Mouse (Mus musculus): ENCODE data around the gene Dthd1. TPM values are rescaled to one million over a fixed set of nuclear protein-coding genes. Genes with fewer than 3 reads are reported as not detected.

The Dthd1 gene
- polyA plus RNA-seq, 1 experiment, result not detected

DNA sequence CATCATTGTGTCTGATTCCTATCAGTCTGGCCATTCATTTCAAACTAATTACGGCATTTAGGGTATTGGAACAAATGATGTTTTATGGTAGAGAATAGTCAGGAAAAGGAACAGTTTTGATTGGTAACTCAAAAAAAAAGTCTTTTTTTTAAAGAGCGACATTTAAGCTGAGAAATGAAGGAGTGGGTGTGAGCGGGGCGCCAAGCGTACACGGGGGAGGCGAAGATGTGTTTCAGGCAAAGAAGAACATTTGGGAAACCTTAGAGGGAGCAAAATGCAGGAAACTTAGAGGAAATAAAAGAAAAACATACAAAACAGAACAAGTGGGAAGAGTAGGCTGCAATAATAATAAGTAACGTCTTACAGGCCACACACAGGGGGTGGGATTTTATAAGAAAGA is 35.8 kb upstream of the Dthd1 start:
- H3K79me3 ChIP-seq (ENCODE audit: low read depth), result no peaks in the 10 kb centered on the region
- no peaks in the 10 kb centered on the region for H3K27me3 ChIP-seq (ENCODE audit: control insufficient read depth, insufficient read depth, insufficient read length)
- TF ChIP-seq MAX (IDR thresholded peaks at IDR 0.05) (no peak), USF1 (IDR thresholded peaks at IDR 0.05; ENCODE audit: low read depth) (no peak), MYOG (IDR thresholded peaks at IDR 0.05; ENCODE audit: control insufficient read depth, extremely low read depth, insufficient read length) (no peak), MYOD1 (IDR thresholded peaks at IDR 0.05; ENCODE audit: control insufficient read depth, insufficient read length, low read depth) (no peak), CEBPB (IDR thresholded peaks at IDR 0.05; ENCODE audit: low read depth) (no peak), CTCF (IDR thresholded peaks at IDR 0.05; ENCODE audit: control insufficient read depth, insufficient read depth, insufficient read length) (no peak), FOSL1 (IDR thresholded peaks at IDR 0.05; ENCODE audit: insufficient read depth, low read length, poor library complexity, severe bottlenecking) (no peak)
- no peaks in the 10 kb centered on the region for H3K36me3 ChIP-seq (ENCODE audit: control insufficient read depth, insufficient read depth)
- no peak overlapping the region for H3ac ChIP-seq (ENCODE audit: control insufficient read depth, insufficient read length, low read depth)
- H3K79me2 ChIP-seq (ENCODE audit: control insufficient read depth, insufficient read depth), result no peaks in the 10 kb centered on the region
- no peak overlapping the region for H3K4me3 ChIP-seq (ENCODE audit: insufficient read depth, poor library complexity, severe bottlenecking)

DNA sequence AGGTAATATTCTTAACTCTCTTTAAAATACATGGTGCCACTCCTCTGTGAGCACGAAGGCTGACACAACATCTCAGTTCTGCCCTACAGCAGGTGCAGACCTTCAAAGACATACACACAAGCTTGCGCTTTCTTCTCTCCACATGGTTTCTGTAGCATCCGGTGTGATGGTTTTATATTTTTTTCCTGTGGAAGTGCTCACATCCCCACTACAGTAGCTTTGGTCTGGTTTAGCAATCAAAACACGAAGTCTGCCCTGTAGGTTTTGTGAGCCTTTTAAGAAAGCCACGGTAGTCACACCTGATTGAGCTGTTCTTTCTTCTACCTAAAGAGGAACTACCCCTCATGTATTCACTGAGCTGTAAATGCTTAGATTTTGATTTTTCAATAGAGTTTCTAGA is 34.9 kb upstream of the Dthd1 start:
- Histone ChIP-seq H3K79me3 (ENCODE audit: low read depth) (no peaks in the 10 kb centered on the region), H3K36me3 (ENCODE audit: control insufficient read depth, insufficient read depth) (no peaks in the 10 kb centered on the region), H3K27me3 (ENCODE audit: control insufficient read depth, insufficient read depth, insufficient read length) (no peaks in the 10 kb centered on the region), H3K79me2 (ENCODE audit: control insufficient read depth, insufficient read depth) (no peaks in the 10 kb centered on the region), H3ac (ENCODE audit: control insufficient read depth, insufficient read length, low read depth) (no peak overlapping the region), H3K4me3 (ENCODE audit: insufficient read depth, poor library complexity, severe bottlenecking) (no peak overlapping the region)
- TF ChIP-seq CEBPB (IDR thresholded peaks at IDR 0.05; ENCODE audit: low read depth) (no peak), MYOG (IDR thresholded peaks at IDR 0.05; ENCODE audit: control insufficient read depth, extremely low read depth, insufficient read length) (no peak), CTCF (IDR thresholded peaks at IDR 0.05; ENCODE audit: control insufficient read depth, insufficient read depth, insufficient read length) (no peak), USF1 (IDR thresholded peaks at IDR 0.05; ENCODE audit: low read depth) (no peak), FOSL1 (IDR thresholded peaks at IDR 0.05; ENCODE audit: insufficient read depth, low read length, poor library complexity, severe bottlenecking) (no peak), MAX (IDR thresholded peaks at IDR 0.05) (no peak), MYOD1 (IDR thresholded peaks at IDR 0.05; ENCODE audit: control insufficient read depth, insufficient read length, low read depth) (no peak)

DNA sequence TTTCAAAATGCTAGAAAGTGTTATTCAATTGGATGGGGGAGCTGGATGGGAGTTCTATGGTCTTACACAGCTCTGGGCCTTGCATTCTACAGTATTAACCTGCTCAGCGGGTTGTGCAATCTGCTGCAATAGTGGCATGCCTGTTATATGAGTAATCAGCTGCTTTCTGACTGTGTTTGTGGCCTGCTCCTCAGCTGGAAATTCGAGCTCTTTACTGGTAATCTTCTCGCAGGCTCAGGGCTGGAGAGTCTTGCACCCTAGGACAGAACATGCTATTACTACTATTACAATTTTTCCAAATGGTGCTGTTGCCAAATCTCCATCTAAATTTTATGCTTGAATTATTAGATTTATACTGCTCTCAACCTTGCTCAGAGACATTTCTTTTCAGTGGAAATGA is 26.8 kb upstream of the Dthd1 start:
- TF ChIP-seq USF1 (IDR thresholded peaks at IDR 0.05; ENCODE audit: low read depth) (no peak), CEBPB (IDR thresholded peaks at IDR 0.05; ENCODE audit: low read depth) (peak; percentile 100)
- Histone ChIP-seq H3K27me3 (ENCODE audit: control insufficient read depth, insufficient read depth, insufficient read length) (no peaks in the 10 kb centered on the region), H3K79me3 (ENCODE audit: low read depth) (no peaks in the 10 kb centered on the region), H3K79me2 (ENCODE audit: control insufficient read depth, insufficient read depth) (no peaks in the 10 kb centered on the region), H3K36me3 (ENCODE audit: control insufficient read depth, insufficient read depth) (no peaks in the 10 kb centered on the region), H3K4me3 (ENCODE audit: insufficient read depth, poor library complexity, severe bottlenecking) (no peak overlapping the region), H3ac (ENCODE audit: control insufficient read depth, insufficient read length, low read depth) (no peak overlapping the region)

- H3ac ChIP-seq (ENCODE audit: control insufficient read depth, insufficient read length, low read depth), result no peak overlapping the region
- no peaks in the 10 kb centered on the region for H3K79me2 ChIP-seq (ENCODE audit: control insufficient read depth, insufficient read depth)
- no peaks in the 10 kb centered on the region for H3K79me3 ChIP-seq (ENCODE audit: low read depth)
- H3K36me3 ChIP-seq (ENCODE audit: control insufficient read depth, insufficient read depth), result no peaks in the 10 kb centered on the region
- no peak for TF ChIP-seq MYOG (IDR thresholded peaks at IDR 0.05; ENCODE audit: control insufficient read depth, extremely low read depth, insufficient read length)
- no peak for TF ChIP-seq USF1 (IDR thresholded peaks at IDR 0.05; ENCODE audit: low read depth)
- TF ChIP-seq CTCF (IDR thresholded peaks at IDR 0.05; ENCODE audit: control insufficient read depth, insufficient read depth, insufficient read length), result no peak
- TF ChIP-seq MAX (IDR thresholded peaks at IDR 0.05), result no peak
- no peak for TF ChIP-seq FOSL1 (IDR thresholded peaks at IDR 0.05; ENCODE audit: insufficient read depth, low read length, poor library complexity, severe bottlenecking)
- no peak for TF ChIP-seq MYOD1 (IDR thresholded peaks at IDR 0.05; ENCODE audit: control insufficient read depth, insufficient read length, low read depth)
- no peak for TF ChIP-seq CEBPB (IDR thresholded peaks at IDR 0.05; ENCODE audit: low read depth)
- H3K4me3 ChIP-seq (ENCODE audit: insufficient read depth, poor library complexity, severe bottlenecking), result no peak overlapping the region
- no peaks in the 10 kb centered on the region for H3K27me3 ChIP-seq (ENCODE audit: control insufficient read depth, insufficient read depth, insufficient read length)
Observed at GRCm38 (mm10) chr5:62790921-62791564, 22.6 kb upstream of the Dthd1 start.

GRCm38 (mm10) chr5:62792776-62793175 is 20.8 kb upstream of the Dthd1 start:
- Histone ChIP-seq H3K4me3 (ENCODE audit: insufficient read depth, poor library complexity, severe bottlenecking) (no peak overlapping the region), H3K27me3 (ENCODE audit: control insufficient read depth, insufficient read depth, insufficient read length) (no peaks in the 10 kb centered on the region), H3K36me3 (ENCODE audit: control insufficient read depth, insufficient read depth) (no peaks in the 10 kb centered on the region), H3K79me2 (ENCODE audit: control insufficient read depth, insufficient read depth) (no peaks in the 10 kb centered on the region), H3K79me3 (ENCODE audit: low read depth) (no peaks in the 10 kb centered on the region), H3ac (ENCODE audit: control insufficient read depth, insufficient read length, low read depth) (no peak overlapping the region)
- TF ChIP-seq MAX (IDR thresholded peaks at IDR 0.05) (no peak), CTCF (IDR thresholded peaks at IDR 0.05; ENCODE audit: control insufficient read depth, insufficient read depth, insufficient read length) (no peak), MYOD1 (IDR thresholded peaks at IDR 0.05; ENCODE audit: control insufficient read depth, insufficient read length, low read depth) (no peak), FOSL1 (IDR thresholded peaks at IDR 0.05; ENCODE audit: insufficient read depth, low read length, poor library complexity, severe bottlenecking) (no peak), USF1 (IDR thresholded peaks at IDR 0.05; ENCODE audit: low read depth) (no peak), MYOG (IDR thresholded peaks at IDR 0.05; ENCODE audit: control insufficient read depth, extremely low read depth, insufficient read length) (no peak), CEBPB (IDR thresholded peaks at IDR 0.05; ENCODE audit: low read depth) (no peak)

- Histone ChIP-seq H3K79me2 (ENCODE audit: control insufficient read depth, insufficient read depth) (no peaks in the 10 kb centered on the region), H3K4me3 (ENCODE audit: insufficient read depth, poor library complexity, severe bottlenecking) (no peak overlapping the region), H3K36me3 (ENCODE audit: control insufficient read depth, insufficient read depth) (no peaks in the 10 kb centered on the region), H3ac (ENCODE audit: control insufficient read depth, insufficient read length, low read depth) (no peak overlapping the region), H3K27me3 (ENCODE audit: control insufficient read depth, insufficient read depth, insufficient read length) (no peaks in the 10 kb centered on the region), H3K79me3 (ENCODE audit: low read depth) (no peaks in the 10 kb centered on the region)
- TF ChIP-seq FOSL1 (IDR thresholded peaks at IDR 0.05; ENCODE audit: insufficient read depth, low read length, poor library complexity, severe bottlenecking) (no peak), MAX (IDR thresholded peaks at IDR 0.05) (no peak), CEBPB (IDR thresholded peaks at IDR 0.05; ENCODE audit: low read depth) (no peak), CTCF (IDR thresholded peaks at IDR 0.05; ENCODE audit: control insufficient read depth, insufficient read depth, insufficient read length) (no peak), MYOD1 (IDR thresholded peaks at IDR 0.05; ENCODE audit: control insufficient read depth, insufficient read length, low read depth) (no peak), MYOG (IDR thresholded peaks at IDR 0.05; ENCODE audit: control insufficient read depth, extremely low read depth, insufficient read length) (no peak), USF1 (IDR thresholded peaks at IDR 0.05; ENCODE audit: low read depth) (peak; percentile 35)
Observed at GRCm38 (mm10) chr5:62814072-62814414, 420 bp downstream of the Dthd1 start.
